Mouse (Mus musculus) kidney, adult 2 months (tissue): ENCODE measurements around the gene Ndufs3.

Experiments
- CTCF ChIP-seq: fragments of 200-500 bp; conservative IDR thresholded peaks from 2 replicates; pipeline ENCODE4 v1.5.1; 2011; ENCODE audit warnings: low read depth, mild to moderate bottlenecking, control low read depth, low read length, moderate library complexity, mixed read lengths; ENCODE audit not compliant: insufficient read depth, insufficient read length
- POLR2A ChIP-seq: fragments of 200-500 bp; IDR thresholded peaks from one replicate; pipeline ENCODE4 v1.6.1; 2011; ENCODE audit warnings: low read depth, low read length, control low read depth

- TF ChIP-seq CTCF (no peak), POLR2A (no peak)
Measured at GRCm38 (mm10) chr2:90953461-90953860, 48.8 kb upstream of the Ndufs3 start.
